Mouse (Mus musculus) megakaryocyte, adult 5-6 weeks (primary cell): ENCODE measurements around the gene Gm9936. TPM values are rescaled to one million over a fixed set of nuclear protein-coding genes. Genes with fewer than 3 reads are reported as not detected.
"Not testable (repeated sequence)": the region's sequence is repeated elsewhere in the genome, so short reads cannot be mapped to it uniquely, and the experiment has no call there.

Experiments used
- ATAC-seq: 2 replicates; pipeline ENCODE4 v1.8.0; 2016; ENCODE audit warnings: mild to moderate bottlenecking, inconsistent platforms; ENCODE audit not compliant: poor library complexity, severe bottlenecking
- total RNA-seq, 2 experiments: library from RNA; stranded (forward) in 1 of 2; stranded (reverse) in 1 of 2; fragments of 153-499, 151-499 nt in 1 of 2; fragments of 221-1000, 200-1000 nt in 1 of 2; gene quantifications; 2 replicates each; pipeline versions ENCODE4 v1.2.3 to v1.2.4; 2015 to 2017

The Gm9936 gene
- total RNA-seq (2015) (not detected in 2 replicates), total RNA-seq (2017) (not detected in 2 replicates)

- no peak for ATAC-seq
These were observed at the start of gene Gm9936 for GRCm38 (mm10) chr5:114858582-114858981. TSS of gene Gm9936 (minus strand) at chr5:114858682.

DNA sequence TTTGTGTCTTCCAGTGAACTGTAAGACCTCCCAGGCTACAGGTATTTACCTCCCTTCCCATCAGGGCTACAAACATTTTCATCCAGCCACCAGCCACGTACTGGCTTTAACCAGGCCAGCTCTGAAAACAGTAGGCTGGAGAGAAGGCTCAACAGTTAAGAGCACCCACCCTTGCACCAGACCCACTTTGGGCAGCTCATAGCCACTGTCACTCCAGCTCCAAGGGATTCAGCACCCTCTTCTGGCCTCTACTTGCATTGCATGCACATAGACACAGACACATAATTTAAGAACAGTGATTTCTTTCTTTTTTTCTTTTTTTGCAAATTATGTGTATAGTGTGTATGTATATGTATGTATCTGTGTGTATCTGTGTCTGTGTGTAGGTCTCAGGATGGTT, 43.9 kb upstream of the Gm9936 start:
- peak; percentile 89 for ATAC-seq

DNA sequence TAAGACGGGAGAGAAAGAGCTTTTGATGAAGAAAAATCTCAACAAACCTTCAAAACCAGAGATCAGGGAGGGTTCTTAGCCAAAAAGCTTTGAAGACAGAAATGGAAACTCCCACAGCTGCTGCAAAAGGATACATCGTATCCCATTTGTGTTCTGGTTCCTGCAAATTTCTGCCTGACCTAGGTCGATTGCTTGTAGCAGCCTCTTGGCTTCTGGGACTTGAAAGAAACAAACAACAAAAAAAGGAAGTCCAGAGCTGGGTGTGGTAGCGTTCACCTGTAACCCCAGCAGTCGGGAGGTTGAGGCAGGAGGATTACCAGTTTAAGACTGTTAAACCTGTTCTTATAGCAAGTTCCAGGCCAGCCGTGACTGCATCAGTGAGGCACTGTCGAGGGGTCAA, 40.4 kb upstream of the Gm9936 start:
- ATAC-seq, result no peak

GRCm38 (mm10) chr5:114897374-114897793, 38.9 kb upstream of the Gm9936 start:
- peak; percentile 78 for ATAC-seq

GRCm38 (mm10) chr5:114896688-114897373, 38.3 kb upstream of the Gm9936 start, which contains the start of gene Oasl2:
TSS of gene Oasl2 (plus strand) at chr5:114896936.
- peak; percentile 35; the same call in 1 of the 2 replicates for ATAC-seq

GRCm38 (mm10) chr5:114895542-114895941, 37.1 kb upstream of the Gm9936 start:
- no peak for ATAC-seq

GRCm38 (mm10) chr5:114888995-114889394, 30.5 kb upstream of the Gm9936 start:
- ATAC-seq, result no peak

GRCm38 (mm10) chr5:114886801-114887200, 28.3 kb upstream of the Gm9936 start:
- no peak for ATAC-seq

DNA sequence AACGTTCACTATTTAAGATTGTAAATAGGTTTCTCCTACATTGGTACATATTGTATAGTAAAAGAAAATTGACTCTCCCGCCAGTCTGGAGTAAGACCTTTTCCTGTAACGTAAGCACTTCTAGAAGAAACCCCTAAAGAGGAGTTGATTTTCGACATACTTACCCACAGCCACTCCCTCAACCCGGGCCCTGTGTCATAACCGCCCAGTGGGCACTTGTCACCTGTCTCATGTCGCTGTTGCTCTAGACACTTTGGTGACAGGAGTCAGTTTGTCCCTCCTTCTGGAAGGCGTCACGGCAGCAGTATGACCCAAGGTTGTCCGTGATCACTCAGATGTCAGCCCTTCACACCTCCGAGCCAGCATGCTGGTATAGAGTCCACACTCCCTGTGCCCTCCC, 24.5 kb upstream of the Gm9936 start:
- ATAC-seq, result peak; percentile 96

- peak; percentile 53 for ATAC-seq
These were observed 23.8 kb upstream of the Gm9936 start for GRCm38 (mm10) chr5:114882319-114882718.

DNA sequence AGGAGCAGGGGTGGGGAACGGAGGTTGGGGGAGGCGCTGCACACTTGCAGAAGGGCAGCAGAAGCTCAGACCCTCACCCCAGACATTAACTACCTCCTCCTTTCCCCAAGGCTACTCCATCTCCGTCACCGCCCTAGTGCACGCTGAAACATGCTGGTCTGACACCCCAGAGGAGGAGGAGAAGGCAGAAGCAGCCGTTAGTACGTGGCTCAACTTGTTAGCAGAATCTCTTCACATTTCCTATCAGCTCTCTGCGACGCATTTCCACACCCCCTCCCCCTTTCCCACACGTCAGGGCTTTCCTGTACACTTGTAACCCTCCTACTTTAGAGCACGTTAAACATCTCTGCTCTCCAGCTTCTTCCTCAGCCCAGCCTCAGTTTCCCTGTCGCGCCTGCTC, 20.9 kb upstream of the Gm9936 start:
- ATAC-seq, result no peak

DNA sequence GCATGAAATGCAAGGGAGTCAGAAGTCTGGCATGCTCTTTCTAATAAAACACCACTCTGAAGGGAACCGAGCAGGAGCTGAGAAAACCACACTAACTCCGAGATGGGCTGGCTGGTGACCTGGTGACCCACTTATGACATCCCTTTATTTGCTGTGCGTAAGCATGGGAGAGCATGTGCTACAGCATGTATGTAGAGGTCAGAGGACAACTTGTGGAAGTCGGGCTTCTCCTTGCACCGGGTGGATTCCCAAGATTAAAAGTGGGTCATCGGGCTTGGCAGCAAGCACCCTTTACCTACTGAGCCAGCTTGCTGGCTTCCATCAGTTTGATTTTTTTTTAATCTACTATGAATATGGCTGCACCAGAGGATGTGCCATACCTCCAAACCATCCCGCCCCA, 19.0 kb upstream of the Gm9936 start:
- no peak for ATAC-seq

- ATAC-seq, result no peak
These were observed 17.8 kb upstream of the Gm9936 start for GRCm38 (mm10) chr5:114876331-114876730.

GRCm38 (mm10) chr5:114875858-114876257, 17.4 kb upstream of the Gm9936 start:
- ATAC-seq, result peak; percentile 75

- no peak for ATAC-seq
These were observed 6.8 kb upstream of the Gm9936 start for GRCm38 (mm10) chr5:114865279-114865678.

DNA sequence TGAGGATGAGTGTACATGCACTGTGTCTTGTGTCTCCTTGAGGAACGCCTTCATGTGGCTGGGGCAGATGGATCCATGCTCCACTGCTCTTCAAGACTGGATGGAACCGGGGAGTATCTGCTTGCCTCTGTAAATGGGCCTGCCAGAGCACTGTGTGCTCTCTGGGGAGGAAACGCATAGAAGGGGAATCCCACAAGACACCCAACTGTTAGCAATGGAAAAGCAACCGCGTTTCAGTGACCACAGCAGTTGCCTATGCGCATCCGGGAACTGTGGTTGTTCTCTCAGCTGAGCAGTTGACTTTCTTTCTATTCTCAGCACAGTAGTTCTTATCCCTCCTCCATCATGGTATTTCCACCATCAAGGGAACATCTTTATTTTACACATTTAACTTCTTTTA, 6.3 kb upstream of the Gm9936 start:
- no peak for ATAC-seq

DNA sequence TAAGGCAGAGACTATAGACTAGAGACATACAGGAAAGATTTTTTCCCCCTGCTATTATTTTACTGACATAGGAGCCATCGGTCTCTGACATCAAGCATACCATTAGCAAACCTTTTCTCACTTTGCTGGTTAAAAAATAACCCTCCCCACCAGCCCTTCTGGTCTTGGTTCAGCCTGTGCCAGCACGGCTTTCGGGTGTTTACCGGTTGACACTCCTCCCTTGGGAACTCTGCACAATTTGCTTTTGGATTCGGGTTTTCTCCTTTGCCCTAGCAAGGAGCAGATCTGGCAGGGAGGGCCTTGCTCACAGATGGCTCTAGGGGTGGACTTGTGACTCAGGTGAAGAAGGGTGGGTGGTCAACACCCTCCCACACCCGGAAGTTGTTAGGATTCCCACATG, 3.2 kb upstream of the Gm9936 start:
- no peak for ATAC-seq

DNA sequence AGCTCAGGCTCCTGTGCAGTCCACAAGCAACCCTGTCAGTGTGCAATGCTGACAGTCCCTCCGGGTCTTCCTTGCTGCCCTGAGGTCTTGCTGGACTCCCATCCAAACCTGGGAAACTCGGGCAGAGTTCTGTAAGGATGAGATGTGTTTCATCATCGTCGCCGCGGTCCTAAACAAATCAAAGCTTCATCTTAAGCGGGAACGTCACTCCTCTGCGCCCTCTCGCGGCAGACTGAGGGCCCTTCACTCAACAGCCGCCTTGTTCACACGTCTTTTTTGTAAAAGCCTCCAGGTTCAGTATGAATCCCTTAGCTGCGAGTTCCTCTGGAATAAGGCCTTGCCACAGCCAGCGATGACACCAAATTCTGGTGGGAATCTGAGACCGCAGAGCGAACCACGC, 771 bp upstream of the Gm9936 start:
- ATAC-seq, result peak; percentile 70

GRCm38 (mm10) chr5:114853364-114853763, 5.1 kb downstream of the Gm9936 start, which contains the start of gene 4930519G04Rik:
TSS of gene 4930519G04Rik (plus strand) at chr5:114853664.
- ATAC-seq, result not testable (repeated sequence)

- ATAC-seq, result no peak
These were observed 6.8 kb downstream of the Gm9936 start for GRCm38 (mm10) chr5:114851565-114852236.

- ATAC-seq, result not testable (repeated sequence)
These were observed 14.1 kb downstream of the Gm9936 start for GRCm38 (mm10) chr5:114844371-114844770.

- ATAC-seq, result no peak
These were observed 15.8 kb downstream of the Gm9936 start for GRCm38 (mm10) chr5:114842674-114843073.
